Mouse (Mus musculus) bone marrow, adult 2 months (tissue): ENCODE results near the gene Itga1.

Source experiments
- CTCF ChIP-seq: fragments of 200-500 bp; IDR thresholded peaks from 2 replicates; pipeline ENCODE4 v1.5.1; 2011; ENCODE audit warnings: low read length, control low read depth; ENCODE audit not compliant: control insufficient read depth, insufficient read depth
- POLR2A ChIP-seq: fragments of 200-500 bp; IDR thresholded peaks from 2 replicates; pipeline ENCODE4 v1.6.1; 2011; ENCODE audit warnings: low read depth, mild to moderate bottlenecking, control low read depth, low read length, borderline replicate concordance; ENCODE audit not compliant: control insufficient read depth

DNA sequence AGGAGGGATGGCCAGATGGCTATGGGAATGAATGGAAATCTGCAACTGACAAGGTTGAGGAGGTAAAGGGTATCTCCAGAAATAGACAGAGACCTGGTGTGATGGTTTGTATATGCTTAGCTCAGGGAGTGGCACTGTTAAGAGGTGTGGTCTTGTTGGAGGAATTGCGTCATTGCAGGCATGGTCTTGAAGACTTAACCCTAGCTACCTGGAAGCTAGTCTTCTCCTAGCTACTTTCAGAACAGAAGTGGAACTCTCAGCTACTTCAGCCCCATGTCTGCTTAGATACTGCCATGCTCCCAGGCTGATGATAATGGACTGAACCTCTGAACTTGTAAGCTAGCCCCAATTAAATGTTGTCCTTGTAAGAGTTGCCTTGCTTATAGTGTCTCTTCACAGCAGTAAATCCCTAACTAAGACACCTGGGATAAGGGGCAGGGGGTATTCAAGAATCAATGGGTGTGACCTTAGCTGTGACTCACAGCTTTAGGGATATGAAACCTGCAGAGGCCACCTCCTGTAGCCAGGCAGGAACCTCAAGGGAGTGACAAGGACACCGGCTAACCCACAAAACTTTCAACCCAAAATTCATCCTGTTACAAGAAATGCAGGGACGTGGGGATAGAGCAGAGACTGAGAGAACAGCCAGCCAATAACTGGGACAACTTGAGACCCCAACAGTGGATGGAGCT lies 15.3 kb upstream of the Itga1 start:
- TF ChIP-seq POLR2A (no peak), CTCF (no peak)
